Mouse (Mus musculus) heart, postnatal 0 days (tissue): Measurements from ENCODE around the gene Vps4a.

ENCODE experiments used
- CTCF ChIP-seq: IDR thresholded peaks from 2 replicates; pipeline ENCODE4 v1.5.1; 2016; ENCODE audit warnings: antibody characterized with exemption, control low read depth, low read depth
- EP300 ChIP-seq: IDR thresholded peaks from 2 replicates; pipeline ENCODE4 v1.6.1; 2016; ENCODE audit warnings: antibody characterized with exemption, low read depth

DNA sequence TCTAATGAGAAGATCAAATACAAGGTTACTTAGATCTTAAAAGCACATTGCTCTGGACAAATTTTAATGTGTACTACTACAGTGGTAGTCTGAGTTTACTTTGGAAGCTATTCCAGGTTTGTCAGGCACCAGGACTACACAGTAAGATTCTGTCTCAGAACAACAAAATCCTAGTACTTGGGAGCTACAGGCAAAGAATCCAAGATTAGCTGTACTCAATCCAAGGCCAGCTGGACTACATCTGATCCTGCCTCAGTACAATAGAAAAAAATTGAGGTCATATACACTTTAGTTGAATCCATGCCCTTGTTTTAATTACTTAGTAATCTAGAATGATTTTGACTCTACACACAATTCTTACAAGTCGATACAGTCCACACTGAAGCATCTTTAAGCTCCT is 16.1 kb upstream of the Vps4a start:
- TF ChIP-seq CTCF (no peak), EP300 (no peak)
